Mouse (Mus musculus): ENCODE measurements around the gene Arid1b. TPM values are rescaled to one million over a fixed set of nuclear protein-coding genes. Genes with fewer than 3 reads are reported as not detected.

Gene Arid1b
- total and polyA plus RNA-seq, 2 experiments = 9.7 to 11.7 TPM

GRCm38 (mm10) chr17:5164794-5165193 is 170.7 kb downstream of the Arid1b start:
- H3K36me3 ChIP-seq (ENCODE audit: control insufficient read depth, insufficient read depth, low read length) = no peaks in the 10 kb centered on the region
- no peak for DNase-seq (ENCODE audit: extremely low read depth, low read depth, low spot score)
- no peak for TF ChIP-seq CTCF (IDR thresholded peaks at IDR 0.05; ENCODE audit: low read depth, low read length)
- TF ChIP-seq POLR2A (IDR thresholded peaks at IDR 0.05; ENCODE audit: extremely low read depth, insufficient read depth, low read length) = no peak
- no peak overlapping the region for H3K9ac ChIP-seq (ENCODE audit: low read depth, low read length)
- no peak overlapping the region for H3K4me3 ChIP-seq (ENCODE audit: insufficient read depth, low read depth, low read length)
- no peaks in the 10 kb centered on the region for H3K27me3 ChIP-seq (ENCODE audit: control insufficient read depth, insufficient read depth, low read length)
- H3K27ac ChIP-seq (replicated peaks; ENCODE audit: insufficient read depth, low read depth, low read length) = no peak overlapping the region
- WGBS = 96% methylated on average over 4 of the region's 4 CpGs
- H3K4me1 ChIP-seq (ENCODE audit: control insufficient read depth, insufficient read depth, low read length) = peaks cover 2% of the 10 kb centered on the region
- H3K79me2 ChIP-seq (ENCODE audit: control insufficient read depth, insufficient read depth, low read length) = peaks cover 58% of the 10 kb centered on the region; the same call in 1 of the 2 replicates

- Histone ChIP-seq H3K79me2 (ENCODE audit: control insufficient read depth, insufficient read depth, low read length) (peaks cover 57% of the 10 kb centered on the region; the same call in 1 of the 2 replicates), H3K9ac (ENCODE audit: low read depth, low read length) (no peak overlapping the region), H3K4me3 (ENCODE audit: insufficient read depth, low read depth, low read length) (no peak overlapping the region), H3K36me3 (ENCODE audit: control insufficient read depth, insufficient read depth, low read length) (no peaks in the 10 kb centered on the region), H3K27me3 (ENCODE audit: control insufficient read depth, insufficient read depth, low read length) (no peaks in the 10 kb centered on the region), H3K27ac (replicated peaks; ENCODE audit: insufficient read depth, low read depth, low read length) (no peak overlapping the region), H3K4me1 (ENCODE audit: control insufficient read depth, insufficient read depth, low read length) (peaks cover 2% of the 10 kb centered on the region)
- DNase-seq (ENCODE audit: extremely low read depth, low read depth, low spot score) = no peak
- TF ChIP-seq CTCF (IDR thresholded peaks at IDR 0.05; ENCODE audit: low read depth, low read length) (no peak), POLR2A (IDR thresholded peaks at IDR 0.05; ENCODE audit: extremely low read depth, insufficient read depth, low read length) (no peak)
- 87% methylated on average over 15 of the region's 15 CpGs for whole genome bisulfite sequencing
Measured at GRCm38 (mm10) chr17:5165201-5165825, 171.2 kb downstream of the Arid1b start.

- no peak overlapping the region for H3K4me3 ChIP-seq (ENCODE audit: insufficient read depth, low read depth, low read length)
- 77% methylated on average over 4 of the region's 4 CpGs for WGBS
- no peak overlapping the region for H3K9ac ChIP-seq (ENCODE audit: low read depth, low read length)
- H3K36me3 ChIP-seq (ENCODE audit: control insufficient read depth, insufficient read depth, low read length) = no peaks in the 10 kb centered on the region
- DNase-seq (ENCODE audit: extremely low read depth, low read depth, low spot score) = no peak
- peaks cover 2% of the 10 kb centered on the region for H3K4me1 ChIP-seq (ENCODE audit: control insufficient read depth, insufficient read depth, low read length)
- H3K27ac ChIP-seq (replicated peaks; ENCODE audit: insufficient read depth, low read depth, low read length) = no peak overlapping the region
- H3K79me2 ChIP-seq (ENCODE audit: control insufficient read depth, insufficient read depth, low read length) = peaks cover 58% of the 10 kb centered on the region; the same call in 1 of the 2 replicates
- no peaks in the 10 kb centered on the region for H3K27me3 ChIP-seq (ENCODE audit: control insufficient read depth, insufficient read depth, low read length)
- TF ChIP-seq CTCF (IDR thresholded peaks at IDR 0.05; ENCODE audit: low read depth, low read length) (no peak), POLR2A (IDR thresholded peaks at IDR 0.05; ENCODE audit: extremely low read depth, insufficient read depth, low read length) (no peak)
Measured at GRCm38 (mm10) chr17:5166175-5166574, 172.0 kb downstream of the Arid1b start.

GRCm38 (mm10) chr17:5168046-5168445 is 173.9 kb downstream of the Arid1b start:
- H3K36me3 ChIP-seq (ENCODE audit: control insufficient read depth, insufficient read depth, low read length) = no peaks in the 10 kb centered on the region
- H3K79me2 ChIP-seq (ENCODE audit: control insufficient read depth, insufficient read depth, low read length) = peaks cover 64% of the 10 kb centered on the region
- no peak overlapping the region for H3K27ac ChIP-seq (replicated peaks; ENCODE audit: insufficient read depth, low read depth, low read length)
- DNase-seq (ENCODE audit: extremely low read depth, low read depth, low spot score) = no peak
- no peak overlapping the region for H3K4me3 ChIP-seq (ENCODE audit: insufficient read depth, low read depth, low read length)
- no peak for TF ChIP-seq POLR2A (IDR thresholded peaks at IDR 0.05; ENCODE audit: extremely low read depth, insufficient read depth, low read length)
- no peak for TF ChIP-seq CTCF (IDR thresholded peaks at IDR 0.05; ENCODE audit: low read depth, low read length)
- WGBS = 79% methylated on average over 7 of the region's 7 CpGs
- no peaks in the 10 kb centered on the region for H3K27me3 ChIP-seq (ENCODE audit: control insufficient read depth, insufficient read depth, low read length)
- H3K4me1 ChIP-seq (ENCODE audit: control insufficient read depth, insufficient read depth, low read length) = peaks cover 2% of the 10 kb centered on the region; the same call in 1 of the 2 replicates
- no peak overlapping the region for H3K9ac ChIP-seq (ENCODE audit: low read depth, low read length)

GRCm38 (mm10) chr17:5168640-5169039 is 174.5 kb downstream of the Arid1b start:
- Histone ChIP-seq H3K9ac (ENCODE audit: low read depth, low read length) (no peak overlapping the region), H3K4me1 (ENCODE audit: control insufficient read depth, insufficient read depth, low read length) (peaks cover under 1% of the 10 kb centered on the region; the same call in 1 of the 2 replicates), H3K36me3 (ENCODE audit: control insufficient read depth, insufficient read depth, low read length) (no peaks in the 10 kb centered on the region), H3K4me3 (ENCODE audit: insufficient read depth, low read depth, low read length) (no peak overlapping the region), H3K27me3 (ENCODE audit: control insufficient read depth, insufficient read depth, low read length) (no peaks in the 10 kb centered on the region), H3K27ac (replicated peaks; ENCODE audit: insufficient read depth, low read depth, low read length) (no peak overlapping the region), H3K79me2 (ENCODE audit: control insufficient read depth, insufficient read depth, low read length) (peaks cover 61% of the 10 kb centered on the region)
- TF ChIP-seq POLR2A (IDR thresholded peaks at IDR 0.05; ENCODE audit: extremely low read depth, insufficient read depth, low read length) (no peak), CTCF (IDR thresholded peaks at IDR 0.05; ENCODE audit: low read depth, low read length) (no peak)
- WGBS = 95% methylated on average over 7 of the region's 7 CpGs
- DNase-seq (ENCODE audit: extremely low read depth, low read depth, low spot score) = no peak

- DNase-seq (ENCODE audit: extremely low read depth, low read depth, low spot score) = no peak
- no peak overlapping the region for H3K9ac ChIP-seq (ENCODE audit: low read depth, low read length)
- no peak overlapping the region for H3K4me3 ChIP-seq (ENCODE audit: insufficient read depth, low read depth, low read length)
- H3K27me3 ChIP-seq (ENCODE audit: control insufficient read depth, insufficient read depth, low read length) = no peaks in the 10 kb centered on the region
- H3K36me3 ChIP-seq (ENCODE audit: control insufficient read depth, insufficient read depth, low read length) = no peaks in the 10 kb centered on the region
- H3K27ac ChIP-seq (replicated peaks; ENCODE audit: insufficient read depth, low read depth, low read length) = no peak overlapping the region
- no peak for TF ChIP-seq POLR2A (IDR thresholded peaks at IDR 0.05; ENCODE audit: extremely low read depth, insufficient read depth, low read length)
- no peak for TF ChIP-seq CTCF (IDR thresholded peaks at IDR 0.05; ENCODE audit: low read depth, low read length)
- no peaks in the 10 kb centered on the region for H3K4me1 ChIP-seq (ENCODE audit: control insufficient read depth, insufficient read depth, low read length)
- WGBS = 95% methylated on average over 12 of the region's 12 CpGs
- H3K79me2 ChIP-seq (ENCODE audit: control insufficient read depth, insufficient read depth, low read length) = peaks cover 57% of the 10 kb centered on the region
Measured at GRCm38 (mm10) chr17:5170321-5170720, 176.2 kb downstream of the Arid1b start.
